Mouse (Mus musculus): ENCODE measurements around the gene Itsn1. TPM values are rescaled to one million over a fixed set of nuclear protein-coding genes. Genes with fewer than 3 reads are reported as not detected.
A peak's percentile ranks its signal among the peaks of the same experiment; 100 is the strongest.

The Itsn1 gene
- polyA plus RNA-seq, 1 experiment, result 20.5 TPM

- WGBS, result 90% methylated on average over 7 of the region's 7 CpGs
- TF ChIP-seq CTCF (conservative IDR thresholded peaks at IDR 0.05; ENCODE audit: insufficient read depth, insufficient read length, low read depth, low read length) (no peak), POLR2A (IDR thresholded peaks at IDR 0.05; ENCODE audit: low read depth, low read length) (no peak)
- H3K36me3 ChIP-seq (ENCODE audit: control insufficient read depth, insufficient read depth, low read length), result no peaks in the 10 kb centered on the region
Measured at GRCm38 (mm10) chr16:91772586-91772985, 43.5 kb downstream of the Itsn1 start.

DNA sequence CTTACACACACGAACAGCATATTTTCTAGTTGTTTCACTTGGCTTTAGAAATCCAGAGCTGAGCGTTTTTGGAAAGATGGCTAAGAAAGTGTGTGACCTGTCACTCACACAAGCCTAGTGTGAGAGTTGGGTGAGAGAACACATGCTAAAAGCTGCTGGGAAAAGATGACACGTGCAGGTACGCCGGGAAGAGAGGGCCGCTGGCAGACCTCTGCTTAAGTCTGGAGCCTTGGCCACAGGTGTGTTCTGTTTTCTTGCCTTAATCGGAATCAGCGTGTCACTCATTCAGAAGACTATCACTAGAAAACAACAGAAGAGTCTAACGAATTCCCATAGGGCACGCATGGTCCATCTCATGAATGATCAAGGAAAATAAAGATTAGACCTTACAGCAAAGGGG, 50.5 kb downstream of the Itsn1 start:
- Histone ChIP-seq H3K4me1 (ENCODE audit: control insufficient read depth, insufficient read depth, low read length) (0 out of 2 replicates have a peak, but pooled peaks cover 4% of the 10 kb centered on the region), H3K4me3 (ENCODE audit: insufficient read depth, low read depth, low read length) (no peak overlapping the region), H3K27ac (ENCODE audit: insufficient read depth, low read depth, low read length) (no peak overlapping the region), H3K27me3 (replicated peaks; ENCODE audit: control insufficient read depth, insufficient read depth, low read length) (no peaks in the 10 kb centered on the region), H3K36me3 (ENCODE audit: control insufficient read depth, insufficient read depth, low read length) (no peaks in the 10 kb centered on the region)
- WGBS, result 76% methylated on average over 10 of the region's 10 CpGs
- DNase-seq, result no peak
- TF ChIP-seq CTCF (conservative IDR thresholded peaks at IDR 0.05; ENCODE audit: insufficient read depth, insufficient read length, low read depth, low read length) (no peak), POLR2A (IDR thresholded peaks at IDR 0.05; ENCODE audit: low read depth, low read length) (no peak)

More at GRCm38 (mm10) chr16:91772586-91772985, 43.5 kb downstream of the Itsn1 start:
- no peaks in the 10 kb centered on the region for H3K27me3 ChIP-seq (replicated peaks; ENCODE audit: control insufficient read depth, insufficient read depth, low read length)
- no peak overlapping the region for H3K27ac ChIP-seq (ENCODE audit: insufficient read depth, low read depth, low read length)
- H3K4me3 ChIP-seq (ENCODE audit: insufficient read depth, low read depth, low read length), result no peak overlapping the region
- no peaks in the 10 kb centered on the region for H3K4me1 ChIP-seq (ENCODE audit: control insufficient read depth, insufficient read depth, low read length)
- DNase-seq, result no peak

GRCm38 (mm10) chr16:91780151-91780550, 51.1 kb downstream of the Itsn1 start:
- DNase-seq, result no peak
- no peak overlapping the region for H3K27ac ChIP-seq (ENCODE audit: insufficient read depth, low read depth, low read length)
- 91% methylated on average over 7 of the region's 7 CpGs for WGBS
- H3K36me3 ChIP-seq (ENCODE audit: control insufficient read depth, insufficient read depth, low read length), result no peaks in the 10 kb centered on the region
- H3K4me3 ChIP-seq (ENCODE audit: insufficient read depth, low read depth, low read length), result no peak overlapping the region
- H3K4me1 ChIP-seq (ENCODE audit: control insufficient read depth, insufficient read depth, low read length), result 0 out of 2 replicates have a peak, but pooled peaks cover 4% of the 10 kb centered on the region
- H3K27me3 ChIP-seq (replicated peaks; ENCODE audit: control insufficient read depth, insufficient read depth, low read length), result no peaks in the 10 kb centered on the region
- TF ChIP-seq CTCF (conservative IDR thresholded peaks at IDR 0.05; ENCODE audit: insufficient read depth, insufficient read length, low read depth, low read length), result no peak
- TF ChIP-seq POLR2A (IDR thresholded peaks at IDR 0.05; ENCODE audit: low read depth, low read length), result no peak

DNA sequence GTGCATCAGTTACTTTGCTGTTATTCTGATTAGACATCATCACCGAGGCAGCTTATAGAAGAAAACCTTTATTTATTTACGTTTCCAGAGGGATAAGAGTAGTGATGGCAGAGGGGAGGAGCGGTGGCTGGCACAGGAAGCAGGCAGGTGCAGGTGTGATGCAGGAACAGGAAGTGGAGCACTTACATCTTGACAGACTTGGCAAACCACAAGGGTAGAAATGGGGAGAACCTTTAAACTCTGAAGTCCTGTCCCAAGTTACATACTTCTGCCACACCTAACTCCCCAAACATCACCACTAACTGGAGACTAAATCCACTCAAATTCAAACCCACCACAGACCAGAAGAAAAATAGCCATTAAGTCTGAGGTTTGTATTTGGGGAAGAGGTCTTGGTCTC, 51.7 kb downstream of the Itsn1 start:
- WGBS, result 89% methylated on average over 3 of the region's 3 CpGs

DNA sequence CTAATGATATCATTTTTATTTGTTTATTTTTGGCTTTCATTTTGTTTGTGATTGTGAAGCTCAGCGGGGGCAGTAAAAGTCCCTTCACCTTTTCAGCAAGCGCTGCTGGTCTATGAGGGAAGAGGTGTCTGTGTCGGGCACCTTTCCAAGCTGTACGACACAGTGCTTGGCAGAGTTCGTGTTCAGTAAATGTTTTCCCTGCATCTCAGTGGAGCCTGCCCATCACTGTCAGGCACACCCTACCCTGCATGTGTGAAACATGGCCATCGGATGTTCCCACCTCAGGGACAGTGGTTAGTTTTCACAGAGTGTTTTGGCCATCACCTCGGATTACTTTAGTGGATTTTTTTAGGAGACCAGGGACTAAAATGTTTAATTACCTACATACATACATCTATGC, 54.1 kb downstream of the Itsn1 start:
- Histone ChIP-seq H3K36me3 (ENCODE audit: control insufficient read depth, insufficient read depth, low read length) (no peaks in the 10 kb centered on the region), H3K4me1 (ENCODE audit: control insufficient read depth, insufficient read depth, low read length) (0 out of 2 replicates have a peak, but pooled peaks cover 4% of the 10 kb centered on the region), H3K4me3 (ENCODE audit: insufficient read depth, low read depth, low read length) (no peak overlapping the region), H3K27ac (ENCODE audit: insufficient read depth, low read depth, low read length) (no peak overlapping the region), H3K27me3 (replicated peaks; ENCODE audit: control insufficient read depth, insufficient read depth, low read length) (no peaks in the 10 kb centered on the region)
- TF ChIP-seq POLR2A (IDR thresholded peaks at IDR 0.05; ENCODE audit: low read depth, low read length) (no peak), CTCF (conservative IDR thresholded peaks at IDR 0.05; ENCODE audit: insufficient read depth, insufficient read length, low read depth, low read length) (no peak)
- WGBS, result 75% methylated on average over 7 of the region's 7 CpGs
- peak; percentile 62 for DNase-seq

More for the DNA sequence above, 51.7 kb downstream of the Itsn1 start:
- Histone ChIP-seq H3K4me1 (ENCODE audit: control insufficient read depth, insufficient read depth, low read length) (0 out of 2 replicates have a peak, but pooled peaks cover 4% of the 10 kb centered on the region), H3K27me3 (replicated peaks; ENCODE audit: control insufficient read depth, insufficient read depth, low read length) (no peaks in the 10 kb centered on the region), H3K27ac (ENCODE audit: insufficient read depth, low read depth, low read length) (no peak overlapping the region), H3K4me3 (ENCODE audit: insufficient read depth, low read depth, low read length) (no peak overlapping the region), H3K36me3 (ENCODE audit: control insufficient read depth, insufficient read depth, low read length) (no peaks in the 10 kb centered on the region)
- no peak for TF ChIP-seq CTCF (conservative IDR thresholded peaks at IDR 0.05; ENCODE audit: insufficient read depth, insufficient read length, low read depth, low read length)
- TF ChIP-seq POLR2A (IDR thresholded peaks at IDR 0.05; ENCODE audit: low read depth, low read length), result no peak
- no peak for DNase-seq

DNA sequence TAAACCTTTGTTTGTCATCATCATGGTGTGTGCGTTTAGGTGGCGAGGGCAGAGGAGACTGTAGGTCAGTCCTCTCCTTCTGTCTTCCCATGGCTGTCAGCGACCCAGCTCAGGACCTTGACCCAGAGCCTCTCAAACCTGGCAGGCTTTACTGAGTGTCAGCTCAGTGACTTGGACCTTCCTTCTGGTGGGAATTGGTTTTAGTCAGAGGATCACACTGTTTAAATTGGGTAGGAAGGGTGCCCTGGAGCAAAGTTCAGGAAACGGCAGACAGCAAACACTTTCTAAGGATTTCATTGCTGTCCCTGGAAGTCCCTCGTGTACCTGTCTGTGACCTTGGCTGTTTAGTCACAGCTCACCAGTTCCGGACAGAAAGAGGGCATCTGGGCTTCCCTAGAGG, 55.2 kb downstream of the Itsn1 start:
- TF ChIP-seq CTCF (conservative IDR thresholded peaks at IDR 0.05; ENCODE audit: insufficient read depth, insufficient read length, low read depth, low read length), result no peak
- no peak for TF ChIP-seq POLR2A (IDR thresholded peaks at IDR 0.05; ENCODE audit: low read depth, low read length)
- 45% methylated on average over 6 of the region's 6 CpGs for WGBS

DNA sequence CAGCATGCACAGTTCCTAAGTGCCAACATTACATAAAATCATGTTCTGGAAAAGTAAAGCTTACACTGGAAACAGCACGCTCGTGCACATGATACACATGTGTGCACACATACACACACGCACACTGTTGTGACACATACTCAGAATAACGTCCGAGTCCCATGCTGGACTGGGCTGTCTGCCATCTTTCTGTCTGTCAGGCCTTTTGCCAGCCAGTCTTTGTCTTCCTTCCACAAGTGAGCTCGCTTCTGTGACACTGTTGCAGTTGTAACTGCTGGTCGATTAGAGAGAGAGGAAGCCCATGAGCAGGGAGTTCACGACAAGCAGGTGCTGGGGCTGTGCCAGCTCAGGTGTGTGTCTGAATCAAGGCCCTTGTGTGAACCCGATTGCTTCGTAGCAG, 57.3 kb downstream of the Itsn1 start:
- WGBS, result 57% methylated on average over 10 of the region's 10 CpGs
- Histone ChIP-seq H3K27ac (ENCODE audit: insufficient read depth, low read depth, low read length) (no peak overlapping the region), H3K27me3 (replicated peaks; ENCODE audit: control insufficient read depth, insufficient read depth, low read length) (no peaks in the 10 kb centered on the region), H3K36me3 (ENCODE audit: control insufficient read depth, insufficient read depth, low read length) (no peaks in the 10 kb centered on the region), H3K4me1 (ENCODE audit: control insufficient read depth, insufficient read depth, low read length) (0 out of 2 replicates have a peak, but pooled peaks cover 4% of the 10 kb centered on the region), H3K4me3 (ENCODE audit: insufficient read depth, low read depth, low read length) (no peak overlapping the region)
- TF ChIP-seq POLR2A (IDR thresholded peaks at IDR 0.05; ENCODE audit: low read depth, low read length), result no peak
- TF ChIP-seq CTCF (conservative IDR thresholded peaks at IDR 0.05; ENCODE audit: insufficient read depth, insufficient read length, low read depth, low read length), result no peak
- DNase-seq, result peak; percentile 44

More for the DNA sequence above, 55.2 kb downstream of the Itsn1 start:
- no peaks in the 10 kb centered on the region for H3K27me3 ChIP-seq (replicated peaks; ENCODE audit: control insufficient read depth, insufficient read depth, low read length)
- H3K36me3 ChIP-seq (ENCODE audit: control insufficient read depth, insufficient read depth, low read length), result no peaks in the 10 kb centered on the region
- no peak overlapping the region for H3K27ac ChIP-seq (ENCODE audit: insufficient read depth, low read depth, low read length)
- 0 out of 2 replicates have a peak, but pooled peaks cover 4% of the 10 kb centered on the region for H3K4me1 ChIP-seq (ENCODE audit: control insufficient read depth, insufficient read depth, low read length)
- peak; percentile 81 for DNase-seq
- no peak overlapping the region for H3K4me3 ChIP-seq (ENCODE audit: insufficient read depth, low read depth, low read length)
